Mouse (Mus musculus) forebrain, embryonic 11.5 days (tissue): ENCODE results near the gene Pogz. TPM values are rescaled to one million over a fixed set of nuclear protein-coding genes. Genes with fewer than 3 reads are reported as not detected.
"Not testable (repeated sequence)": the region's sequence is repeated elsewhere in the genome, so short reads cannot be mapped to it uniquely, and the experiment has no call there.

ENCODE experiments used
- ATAC-seq: fragments of 200-750 bp; cut with Nextera tagmentation; replicated peaks from 2 replicates; pipeline ENCODE4 v1.8.0; 2017; ENCODE audit warnings: moderate TSS enrichment; ENCODE audit not compliant: low FRiP score
- DNase-seq: peaks from one replicate; pipeline ENCODE4 v3.0.0-alpha.2; 2017; ENCODE audit warnings: low spot score
- H3K27ac ChIP-seq: fragments of 300-500 bp; sonication (generic); 2 replicates; pipeline ENCODE4 v1.5.1; 2014; ENCODE audit warnings: low read depth, low read length
- H3K27me3 ChIP-seq: fragments of 300-500 bp; sonication (generic); 2 replicates; pipeline ENCODE4 v1.6.1; 2014; ENCODE audit warnings: mild to moderate bottlenecking, low read length, mixed read lengths; ENCODE audit not compliant: control insufficient read depth, insufficient read depth
- H3K36me3 ChIP-seq: fragments of 300-500 bp; sonication (generic); 2 replicates; pipeline ENCODE4 v1.6.1; 2014; ENCODE audit warnings: mild to moderate bottlenecking, low read length, moderate library complexity, mixed read lengths; ENCODE audit not compliant: control insufficient read depth, insufficient read depth
- H3K4me1 ChIP-seq: fragments of 300-500 bp; sonication (generic); replicated peaks from 2 replicates; pipeline ENCODE4 v1.6.1; 2014; ENCODE audit warnings: low read length, mixed read lengths; ENCODE audit not compliant: control insufficient read depth, insufficient read depth
- H3K4me2 ChIP-seq: fragments of 300-500 bp; sonication (generic); 2 replicates; pipeline ENCODE4 v1.6.1; 2014; ENCODE audit warnings: low read depth, mild to moderate bottlenecking, low read length, moderate library complexity, mixed read lengths; ENCODE audit not compliant: severe bottlenecking
- H3K4me3 ChIP-seq: fragments of 300-500 bp; sonication (generic); 2 replicates; pipeline ENCODE4 v1.5.1; 2014; ENCODE audit warnings: low read depth, low read length
- H3K9ac ChIP-seq: fragments of 300-500 bp; sonication (generic); 2 replicates; pipeline ENCODE4 v1.6.1; 2014; ENCODE audit warnings: low read length
- H3K9me3 ChIP-seq: fragments of 300-500 bp; sonication (generic); 2 replicates; pipeline ENCODE4 v1.6.1; 2016; ENCODE audit warnings: low read length, mixed read lengths; ENCODE audit not compliant: control insufficient read depth
- whole genome bisulfite sequencing: fragments of 180-500 bp; shearing (Covaris S2); extraction: QIAGEN DNeasy Blood & Tissue Kit; methylation state at CpG from one replicate; pipeline ENCODE4 v1.1.7; 2014; 5-methylcytosine and 5-hydroxymethylcytosine counted together
- polyA plus RNA-seq: library from polyadenylated mRNA; unstranded; fragments of >200 nt; fragmentation: Nextera tagmentation; extraction: Ambion mirVana; gene quantifications from 2 replicates; pipeline ENCODE4 v1.2.1, GENCODE M21; 2014

The Pogz gene
- polyA plus RNA-seq, 1 experiment from 2014 or later: 30.2 TPM

DNA sequence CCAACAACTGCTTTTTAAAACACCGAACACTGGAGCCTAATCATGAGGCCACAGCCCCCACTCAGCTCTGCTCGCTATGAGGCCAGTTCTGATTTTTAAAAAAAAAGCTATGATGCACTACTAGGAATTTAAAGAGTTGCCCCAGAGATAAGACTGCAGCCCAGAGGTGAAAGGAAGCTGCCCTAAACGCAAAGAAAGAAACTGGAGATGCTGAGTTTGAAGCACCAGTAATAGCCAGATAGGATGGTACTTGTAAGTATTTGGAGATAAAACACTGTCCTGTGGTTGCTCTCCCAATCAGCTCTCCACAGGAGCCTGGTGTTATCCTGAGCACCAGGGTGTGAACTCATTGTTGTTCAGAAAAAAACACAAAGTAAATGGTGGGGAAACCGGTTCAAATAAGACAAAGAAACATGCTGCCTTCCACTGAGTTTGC lies 89.0 kb downstream of the Pogz start:
- H3K4me3 ChIP-seq, H3K9me3 ChIP-seq, H3K4me1 ChIP-seq, H3K9ac ChIP-seq, DNase-seq, ATAC-seq, H3K27ac ChIP-seq, H3K36me3 ChIP-seq, H3K4me2 ChIP-seq, H3K27me3 ChIP-seq: not testable (repeated sequence)
- 46% methylated on average over 4 of the region's 4 CpGs for WGBS

DNA sequence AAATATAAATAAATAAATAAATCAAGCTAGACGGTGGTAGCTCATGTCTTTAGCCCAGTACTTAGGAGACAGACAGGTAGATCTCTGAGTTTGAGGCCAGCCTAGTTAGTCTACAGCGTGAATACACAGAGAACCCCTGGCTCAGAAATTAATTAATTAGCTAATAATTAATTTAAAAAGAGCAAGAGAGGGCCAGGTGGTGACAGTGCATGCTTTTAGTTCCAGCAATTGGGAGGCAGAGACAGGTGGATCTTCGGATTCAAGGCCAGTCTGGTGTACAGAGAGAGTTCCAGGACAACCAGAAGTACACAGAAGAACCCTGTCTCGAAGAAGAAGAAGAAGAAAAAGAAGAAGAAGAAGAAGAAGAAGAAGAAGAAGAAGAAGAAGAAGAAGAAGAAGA lies 91.6 kb downstream of the Pogz start:
- DNase-seq, H3K36me3 ChIP-seq, H3K9me3 ChIP-seq, H3K4me2 ChIP-seq, H3K9ac ChIP-seq, H3K4me3 ChIP-seq, ATAC-seq, H3K27me3 ChIP-seq, H3K27ac ChIP-seq, H3K4me1 ChIP-seq: not testable (repeated sequence)
- whole genome bisulfite sequencing: 82% methylated on average over 4 of the region's 4 CpGs

DNA sequence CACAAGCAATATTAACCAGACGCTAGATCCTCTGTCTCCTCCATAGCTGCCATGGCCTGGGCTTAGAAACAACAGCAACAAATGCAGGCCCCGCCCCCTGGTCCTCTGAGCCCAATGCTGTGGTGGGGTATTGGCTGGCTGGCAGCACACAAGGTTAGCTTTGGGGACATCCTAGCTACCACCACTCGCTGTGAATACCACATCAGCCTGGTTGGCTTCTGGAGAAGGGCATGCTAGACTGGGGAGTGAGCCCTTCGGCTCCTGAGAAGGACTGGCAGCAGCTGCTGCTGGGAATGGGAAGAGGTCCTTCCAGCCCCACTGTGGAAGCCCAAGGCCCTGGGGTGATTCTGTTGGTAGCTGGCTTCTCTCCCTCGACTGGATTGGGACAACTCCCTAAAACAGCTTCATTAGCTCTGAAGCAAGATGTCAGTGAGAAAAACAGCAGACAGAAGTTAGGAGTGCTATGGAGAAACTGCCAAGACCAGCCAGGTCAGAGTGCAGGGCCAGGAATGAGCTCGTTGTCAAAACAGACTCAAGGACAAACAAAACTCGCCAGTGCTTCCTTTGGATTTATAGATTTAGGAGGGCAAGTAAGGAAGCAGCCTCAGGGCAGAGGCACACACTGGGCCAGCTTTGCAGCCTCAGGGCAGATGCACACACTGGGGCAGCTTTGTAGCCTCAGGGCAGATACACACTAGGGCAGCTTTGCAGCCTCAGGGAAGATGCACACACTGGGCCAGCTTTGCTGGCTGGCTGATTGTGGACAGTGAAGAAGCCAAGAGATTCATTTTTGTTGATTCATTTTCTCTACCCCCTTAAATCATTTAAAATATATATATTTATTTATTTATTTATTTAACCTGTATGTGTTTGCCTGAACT lies 93.3 kb downstream of the Pogz start:
- 58% methylated on average over 7 of the region's 7 CpGs for WGBS
- H3K27me3 ChIP-seq, DNase-seq, H3K4me3 ChIP-seq, ATAC-seq, H3K27ac ChIP-seq, H3K4me2 ChIP-seq, H3K36me3 ChIP-seq, H3K4me1 ChIP-seq, H3K9me3 ChIP-seq, H3K9ac ChIP-seq: not testable (repeated sequence)

DNA sequence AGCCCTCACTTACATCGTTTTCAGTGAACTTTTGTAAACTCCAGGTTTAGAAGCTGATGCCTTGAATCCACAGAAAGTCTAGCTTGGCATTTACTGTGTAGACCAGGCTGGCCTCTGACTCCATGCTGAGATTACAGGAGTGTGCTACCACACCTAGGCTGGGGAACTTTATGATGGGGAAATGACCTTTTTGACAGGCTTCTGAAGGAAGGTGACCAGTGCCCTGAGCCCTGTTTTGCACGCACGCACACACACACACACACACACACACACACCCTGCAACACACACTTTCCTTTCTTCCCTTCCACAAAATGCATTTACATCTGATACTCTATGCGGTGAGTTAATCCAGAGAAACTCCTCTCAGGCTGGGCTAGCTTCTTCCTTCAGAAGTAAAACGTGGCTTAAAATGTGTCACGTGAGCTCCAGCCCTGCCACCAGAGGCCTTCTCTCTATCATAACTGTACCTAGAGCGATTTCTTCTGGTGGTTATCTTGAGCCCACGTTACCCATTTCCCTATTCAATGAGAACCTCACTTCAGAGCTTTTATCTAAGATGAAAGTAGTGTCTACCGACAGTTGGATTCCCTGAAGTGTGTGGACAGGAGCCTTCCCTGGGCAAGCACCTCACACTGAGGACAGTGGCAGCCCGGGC lies 94.2 kb downstream of the Pogz start:
- not testable (repeated sequence) for H3K4me3 ChIP-seq, H3K9me3 ChIP-seq, H3K4me2 ChIP-seq, H3K9ac ChIP-seq, ATAC-seq, DNase-seq, H3K27me3 ChIP-seq, H3K36me3 ChIP-seq, H3K4me1 ChIP-seq, H3K27ac ChIP-seq
- 81% methylated on average over 10 of the region's 10 CpGs for WGBS

Other genes starting within 250 kb of the Pogz start
- not detected in 2 replicates for gene Gm10972, start 194.5 kb upstream of the Pogz start, polyA plus RNA-seq
- 3.8 and 3.9 TPM in 2 replicates for gene Tuft1, start 178.7 kb upstream of the Pogz start, polyA plus RNA-seq
- gene Selenbp2, start 144.0 kb upstream of the Pogz start, polyA plus RNA-seq: not detected in 2 replicates
- 5.6 and 5.7 TPM in 2 replicates for gene Cgn, start 51.1 kb upstream of the Pogz start, polyA plus RNA-seq
- gene Psmb4, start 49.4 kb downstream of the Pogz start, polyA plus RNA-seq: 319 and 365 TPM in 2 replicates
- gene Selenbp1, start 95.5 kb downstream of the Pogz start, polyA plus RNA-seq: 5.1 and 5.8 TPM in 2 replicates
- 8.1 and 10.1 TPM in 2 replicates for gene Rfx5, start 116.5 kb downstream of the Pogz start, polyA plus RNA-seq
- gene Pi4kb, start 137.2 kb downstream of the Pogz start, polyA plus RNA-seq: 23.1 and 23.9 TPM in 2 replicates
- 43.1 and 44.2 TPM in 2 replicates for gene Zfp687, start 177.9 kb downstream of the Pogz start, polyA plus RNA-seq
- 312 and 325 TPM in 2 replicates for gene Psmd4, start 205.0 kb downstream of the Pogz start, polyA plus RNA-seq